8 mouse cellular contexts compared by ENCODE assay signal in genomic region chr16:57231089-57231936, GRCm38 (mm10). TPM values are rescaled to one million over a fixed set of nuclear protein-coding genes. Genes with fewer than 3 reads are reported as not detected.
A peak's percentile ranks its signal among the peaks of the same experiment; 100 is the strongest.
DNase-seq lines count a peak whose midpoint lies in the region; ATAC-seq and TF ChIP-seq lines count a peak whose summit lies in the region.

Gene Tbc1d23, minus strand, starts transcription at chr16:57231504.

- H3K9ac ChIP-seq in MEL (ENCODE audit: control insufficient read depth, low read depth, low read length, poor library complexity, severe bottlenecking) = peak within 1 kb of the TSS; percentile 78
- peak within 1 kb of the TSS; percentile 91 for H3K9ac ChIP-seq in forebrain, postnatal 0 days
- peak within 1 kb of the TSS; percentile 74 for H3K9ac ChIP-seq in lung, embryonic 15.5 days

- WGBS in cerebellum, adult 2 months = under 1% methylated on average over 42 of the region's 42 CpGs
- WGBS in forebrain, postnatal 0 days = under 1% methylated on average over 42 of the region's 42 CpGs
- WGBS in lung, embryonic 15.5 days = under 1% methylated on average over 42 of the region's 42 CpGs

- peak within 1 kb of the TSS; percentile 88 to 91 for H3K4me3 ChIP-seq in MEL (ENCODE audit: control insufficient read depth in 1 of 2, insufficient read depth in 1 of 2, low read depth in 2 of 2, low read length in 2 of 2)
- peak within 1 kb of the TSS; percentile 63 for H3K4me3 ChIP-seq in cerebellum, adult 2 months (replicated peaks; ENCODE audit: insufficient read depth, low read depth, low read length)
- peak within 1 kb of the TSS; percentile 98 for H3K4me3 ChIP-seq in forebrain, postnatal 0 days (ENCODE audit: low read depth, low read length)
- H3K4me3 ChIP-seq in lung, embryonic 15.5 days = peak within 1 kb of the TSS; percentile 97

- H3K4me1 ChIP-seq in MEL (ENCODE audit: control insufficient read depth in 1 of 2, insufficient read depth in 2 of 2, low read length in 2 of 2) = peaks cover 0 to 3% of the 10 kb centered on the region in 2 experiments; a peak in 2 of 4 replicates
- peaks cover 2% of the 10 kb centered on the region; the same call in 1 of the 2 replicates for H3K4me1 ChIP-seq in cerebellum, adult 2 months (ENCODE audit: control insufficient read depth, insufficient read depth, low read length)
- 0 out of 2 replicates have a peak, but pooled peaks cover 3% of the 10 kb centered on the region for H3K4me1 ChIP-seq in forebrain, postnatal 0 days (ENCODE audit: insufficient read depth)
- peaks cover 10% of the 10 kb centered on the region for H3K4me1 ChIP-seq in lung, embryonic 15.5 days

- no peak for TF ChIP-seq CTCF in MEL (IDR thresholded peaks at IDR 0.05 in 2 of 3, conservative IDR thresholded peaks at IDR 0.05 in 1 of 3; ENCODE audit: control insufficient read depth in 1 of 3, insufficient read depth in 1 of 3, low read depth in 2 of 3, low read length in 3 of 3, poor library complexity in 1 of 3, severe bottlenecking in 1 of 3)
- no peak for TF ChIP-seq CTCF in cerebellum, adult 2 months (IDR thresholded peaks at IDR 0.05; ENCODE audit: borderline replicate concordance, insufficient read depth, low read depth, low read length)
- 0 out of 2 replicates have a peak, but pooled peaks have one; percentile 5 for TF ChIP-seq CTCF in forebrain, postnatal 0 days (IDR thresholded peaks at IDR 0.05; ENCODE audit: low read depth)

- H3K27ac ChIP-seq in MEL (ENCODE audit: control insufficient read depth, low read depth, low read length) = peak within 1 kb of the TSS; percentile 58
- H3K27ac ChIP-seq in cerebellum, adult 2 months (ENCODE audit: insufficient read depth, low read length) = peak within 1 kb of the TSS; percentile 46
- peak within 1 kb of the TSS; percentile 89 for H3K27ac ChIP-seq in forebrain, postnatal 0 days (ENCODE audit: low read depth, low read length)
- peak within 1 kb of the TSS; percentile 71 for H3K27ac ChIP-seq in lung, embryonic 15.5 days

- H3K79me2 ChIP-seq in MEL (ENCODE audit: control insufficient read depth, insufficient read depth, low read length, poor library complexity) = peaks cover 21% of the 10 kb centered on the region

- ATAC-seq in forebrain, postnatal 0 days = peak; percentile 100
- peak; percentile 99 for ATAC-seq in lung, embryonic 15.5 days (ENCODE audit: borderline replicate concordance, extremely low read depth, low FRiP score, low TSS enrichment)

- H3K27me3 ChIP-seq in MEL (ENCODE audit: control insufficient read depth in 1 of 2, insufficient read depth in 2 of 2, low read length in 2 of 2) = no peaks in the 10 kb centered on the region
- no peaks in the 10 kb centered on the region for H3K27me3 ChIP-seq in cerebellum, adult 2 months (ENCODE audit: control insufficient read depth, insufficient read depth, low read length)
- no peaks in the 10 kb centered on the region for H3K27me3 ChIP-seq in forebrain, postnatal 0 days (ENCODE audit: insufficient read depth, low read length)
- H3K27me3 ChIP-seq in lung, embryonic 15.5 days = no peaks in the 10 kb centered on the region

- H3K36me3 ChIP-seq in MEL (ENCODE audit: control insufficient read depth in 1 of 2, insufficient read depth in 2 of 2, low read length in 2 of 2) = peaks cover 0 to 8% of the 10 kb centered on the region in 2 experiments; a peak in 2 of 4 replicates
- no peaks in the 10 kb centered on the region for H3K36me3 ChIP-seq in forebrain, postnatal 0 days (ENCODE audit: insufficient read depth)
- H3K36me3 ChIP-seq in lung, embryonic 15.5 days = no peaks in the 10 kb centered on the region

- TF ChIP-seq POLR2A in MEL (IDR thresholded peaks at IDR 0.05; ENCODE audit: control insufficient read depth in 1 of 2, insufficient read depth in 1 of 2, low read depth in 1 of 2, low read length in 2 of 2, poor library complexity in 1 of 2) = peak in 1 of 2 experiments; percentile 74; a peak in 3 of 4 replicates
- TF ChIP-seq POLR2A in cerebellum, adult 2 months (IDR thresholded peaks at IDR 0.05; ENCODE audit: borderline replicate concordance, insufficient read depth, low read length) = peak; percentile 81; the same call in 1 of the 2 replicates

- H3K9me3 ChIP-seq in MEL (replicated peaks; ENCODE audit: insufficient read depth, low read length) = no peaks in the 10 kb centered on the region
- H3K9me3 ChIP-seq in forebrain, postnatal 0 days (ENCODE audit: low read length) = no peaks in the 10 kb centered on the region
- H3K9me3 ChIP-seq in lung, embryonic 15.5 days = no peaks in the 10 kb centered on the region

- H3K4me2 ChIP-seq in forebrain, postnatal 0 days (ENCODE audit: low read depth) = peak within 1 kb of the TSS; percentile 74
- H3K4me2 ChIP-seq in lung, embryonic 15.5 days = peak within 1 kb of the TSS; percentile 59

- 0 out of 4 replicates have a peak, but pooled peaks of 1 of the 2 experiments have one; percentile 26 for TF ChIP-seq EP300 in MEL (IDR thresholded peaks at IDR 0.05; ENCODE audit: low read depth in 1 of 2, low read length in 2 of 2)

- no peak for TF ChIP-seq RAD21 in MEL (IDR thresholded peaks at IDR 0.05; ENCODE audit: low read depth, low read length)

- DNase-seq in MEL (ENCODE audit: low read depth, low spot score) = peak; percentile 99
- DNase-seq in cerebellum, adult 2 months = peak; percentile 97 to 98
- peak; percentile 98 for DNase-seq in forebrain, postnatal 0 days
- peak; percentile 97 for DNase-seq in heart, postnatal 4 days
- peak; percentile 96 to 99 for DNase-seq in layer of hippocampus, adult 8-10 months (ENCODE audit: low spot score in 2 of 2)
- peak; percentile 98 for DNase-seq in ovary, adult 18-20 months (ENCODE audit: low spot score)
- DNase-seq in thymus, postnatal 0 days (ENCODE audit: low spot score) = peak; percentile 97

TF ChIP-seq in MEL, 35 proteins besides CTCF, POLR2A, EP300 and RAD21 (continues in another document):
- TF ChIP-seq E2F4 (IDR thresholded peaks at IDR 0.05; ENCODE audit: borderline replicate concordance, low read depth, low read length) (no peak; the same call in 1 of the 2 replicates), SMC3 (IDR thresholded peaks at IDR 0.05; ENCODE audit: low read depth, low read length) (0 out of 2 replicates have a peak, but pooled peaks have one; percentile 8), MAZ (IDR thresholded peaks at IDR 0.05; ENCODE audit: low read depth, low read length) (peak; percentile 65; the same call in 1 of the 2 replicates), POLR2AphosphoS5 (IDR thresholded peaks at IDR 0.05; ENCODE audit: borderline replicate concordance, low read depth, low read length) (no peak), ZNF384 (IDR thresholded peaks at IDR 0.05; ENCODE audit: low read depth, low read length) (peak; percentile 45; the same call in 1 of the 2 replicates), ETS1 (IDR thresholded peaks at IDR 0.05; ENCODE audit: low read depth, low read length) (peak; percentile 74), SIN3A (IDR thresholded peaks at IDR 0.05; ENCODE audit: low read length) (peak; percentile 98), MAX (IDR thresholded peaks at IDR 0.05; ENCODE audit: low read length) (peak; percentile 65), RCOR1 (IDR thresholded peaks at IDR 0.05; ENCODE audit: low read depth, low read length) (0 out of 2 replicates have a peak, but pooled peaks have one; percentile 49), ZKSCAN1 (IDR thresholded peaks at IDR 0.05; ENCODE audit: low read depth, low read length) (no peak), ZMIZ1 (IDR thresholded peaks at IDR 0.05; ENCODE audit: low read depth, low read length) (0 out of 2 replicates have a peak, but pooled peaks have one; percentile 54), KAT2A (conservative IDR thresholded peaks at IDR 0.05; ENCODE audit: low read depth, low read length) (peak; percentile 73), POLR2AphosphoS2 (IDR thresholded peaks at IDR 0.05; ENCODE audit: low read length) (peak; percentile 63; the same call in 1 of the 2 replicates), MAFK (IDR thresholded peaks at IDR 0.05; ENCODE audit: borderline replicate concordance, low read depth, low read length) (no peak), TAL1 (IDR thresholded peaks at IDR 0.05; ENCODE audit: low read length) (no peak), HCFC1 (IDR thresholded peaks at IDR 0.05; ENCODE audit: low read depth, low read length) (peak; percentile 95), BHLHE40 (IDR thresholded peaks at IDR 0.05; ENCODE audit: borderline replicate concordance, low read depth, low read length) (no peak), NRF1 (IDR thresholded peaks at IDR 0.05; ENCODE audit: insufficient read depth, low read depth, low read length, poor library complexity, severe bottlenecking) (peak; percentile 22; the same call in 1 of the 2 replicates), TBP (IDR thresholded peaks at IDR 0.05; ENCODE audit: low read depth, low read length) (peak; percentile 74), MEF2A (IDR thresholded peaks at IDR 0.05; ENCODE audit: extremely low read depth, insufficient replicate concordance, low read depth, low read length, poor library complexity, severe bottlenecking) (no peak), MYB (IDR thresholded peaks at IDR 0.05; ENCODE audit: low read depth, low read length) (0 out of 2 replicates have a peak, but pooled peaks have one; percentile 25), GABPA (IDR thresholded peaks at IDR 0.05; ENCODE audit: low read depth, low read length) (0 out of 2 replicates have a peak, but pooled peaks have one; percentile 54), GATA1 (IDR thresholded peaks at IDR 0.05; ENCODE audit: low read depth, low read length) (no peak), USF1 (IDR thresholded peaks at IDR 0.05; ENCODE audit: low read depth, low read length) (no peak), TCF12 (IDR thresholded peaks at IDR 0.05; ENCODE audit: low read depth, low read length) (peak; percentile 56; the same call in 1 of the 2 replicates), JUND (IDR thresholded peaks at IDR 0.05; ENCODE audit: low read depth, low read length) (no peak), CHD1 (IDR thresholded peaks at IDR 0.05; ENCODE audit: low read depth, low read length) (no peak), ZC3H11A (IDR thresholded peaks at IDR 0.05; ENCODE audit: low read depth, low read length) (no peak)

RNA-seq across cellular contexts. Expression of gene Tbc1d23, which starts in this region (rescaled TPM):
- total RNA-seq in MEL (2012; rRNA removed) = 15.7 and 16.9 TPM in 2 replicates
- polyA plus RNA-seq in MEL (2012; ENCODE audit: insufficient read depth in 1 of 2, insufficient read length in 2 of 2, low read depth in 1 of 2, low replicate concordance in 2 of 2, missing spikeins in 1 of 2) = 10 to 100 TPM in 1 of 2 experiments, not detected in 1; 18.1 TPM
- 39.4 and 42.8 TPM in 2 replicates for polyA plus RNA-seq in cerebellum, adult 2 months (2012; rRNA removed)
- 75.8 and 89.1 TPM in 2 replicates for total RNA-seq in forebrain, postnatal 0 days (2014; rRNA removed)
- 29.3 and 33.5 TPM in 2 replicates for polyA plus RNA-seq in forebrain, postnatal 0 days (2015; fragmentation: Nextera tagmentation; extraction: Ambion mirVana)
- total RNA-seq in heart, postnatal 4 days (2021) = 10 to 100 TPM; 33.4 to 33.8 TPM
- 10 to 100 TPM; 47.4 to 52.9 (median 51.1) TPM for total RNA-seq in layer of hippocampus, adult 8-10 months (2022)
- 22.5 and 23.0 TPM in 2 replicates for polyA plus RNA-seq in lung, embryonic 15.5 days (2015; fragmentation: Nextera tagmentation; extraction: Ambion mirVana)
- polyA plus RNA-seq in thymus, postnatal 0 days (2015; fragmentation: Nextera tagmentation; extraction: Ambion mirVana) = 17.6 and 19.9 TPM in 2 replicates

Comparison
In these comparisons a context has a peak if more than half of its experiments do, and no peak if none do; other contexts are left out.
1. Peak in every context shown above with its lines: DNase-seq, ATAC-seq, H3K4me3 ChIP-seq and H3K27ac ChIP-seq.